Mouse (Mus musculus): ENCODE results near the gene Zan.

Zan gene

GRCm38 (mm10) chr5:137419841-137420240 is 57.0 kb downstream of the Zan start:
- in situ Hi-C loops (cut with MboI; ENCODE audit: low sequenced_read_pairs), result no loop called here

GRCm38 (mm10) chr5:137419105-137419504 is 57.8 kb downstream of the Zan start:
- in situ Hi-C loops (cut with MboI; ENCODE audit: low sequenced_read_pairs), result no loop called here

DNA sequence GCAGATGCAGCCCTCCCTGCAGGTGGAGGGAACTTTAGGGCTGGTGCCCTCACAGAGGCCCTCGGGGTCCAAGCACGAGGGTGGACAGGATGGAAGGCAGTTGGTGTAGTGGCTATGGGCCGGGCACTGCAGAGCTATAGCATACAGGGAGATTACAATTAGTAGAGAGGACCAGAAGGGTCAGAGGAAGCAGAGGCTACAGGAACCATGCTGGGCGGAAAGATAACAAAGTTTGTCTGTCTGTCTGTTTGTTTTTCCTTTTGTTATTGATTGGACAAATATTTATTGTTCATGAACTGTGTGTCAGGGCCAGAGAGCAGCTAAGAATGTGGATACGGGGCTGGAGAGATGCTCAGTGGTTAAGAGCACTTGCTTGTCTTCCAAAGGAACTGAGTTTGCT is 62.6 kb downstream of the Zan start:
- in situ Hi-C loops (cut with MboI; ENCODE audit: low sequenced_read_pairs), result no loop called here

DNA sequence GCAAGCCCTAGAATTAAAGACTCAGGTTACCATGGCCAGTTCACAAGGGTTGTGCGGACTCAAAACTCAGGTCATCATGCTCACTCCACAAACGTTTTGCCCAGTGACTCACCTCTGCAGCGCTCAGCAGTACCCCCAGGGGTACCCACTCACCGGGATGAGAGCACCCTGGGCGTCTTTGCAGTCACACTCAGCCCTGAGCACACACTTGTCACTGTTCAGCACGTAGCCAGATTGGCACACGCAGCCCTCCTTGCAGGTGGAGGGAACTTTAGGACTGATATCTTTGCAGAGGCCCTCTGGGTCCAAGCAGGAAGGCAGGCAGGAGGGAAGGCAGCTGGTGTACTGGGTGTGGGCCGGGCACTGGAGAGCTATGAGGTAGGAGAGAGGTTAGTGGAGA is 65.6 kb downstream of the Zan start:
- in situ Hi-C loops (cut with MboI; ENCODE audit: low sequenced_read_pairs), result no loop called here

GRCm38 (mm10) chr5:137410549-137410948 is 66.3 kb downstream of the Zan start:
- in situ Hi-C loops (cut with MboI; ENCODE audit: low sequenced_read_pairs), result no loop called here

DNA sequence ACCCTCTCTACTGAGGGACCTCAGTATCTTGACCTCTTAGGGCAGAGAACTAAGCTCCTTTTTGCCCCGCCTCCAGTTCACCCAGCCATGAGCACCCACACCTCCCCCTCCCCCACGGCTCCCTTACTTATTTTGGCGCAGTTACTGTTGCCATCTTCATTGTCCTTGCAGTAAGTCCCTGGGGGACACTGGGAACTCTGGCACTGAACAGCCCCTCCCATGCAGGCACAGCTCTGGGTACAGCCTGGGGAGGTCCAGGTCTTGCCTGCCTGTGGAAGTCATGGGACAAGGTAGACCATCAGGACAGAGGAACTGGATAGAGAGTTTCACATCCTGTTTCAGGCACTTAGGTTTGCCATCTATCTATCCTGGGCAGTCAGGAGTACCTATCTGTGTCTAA is 66.8 kb downstream of the Zan start:
- in situ Hi-C loops (cut with MboI; ENCODE audit: low sequenced_read_pairs), result no loop called here

DNA sequence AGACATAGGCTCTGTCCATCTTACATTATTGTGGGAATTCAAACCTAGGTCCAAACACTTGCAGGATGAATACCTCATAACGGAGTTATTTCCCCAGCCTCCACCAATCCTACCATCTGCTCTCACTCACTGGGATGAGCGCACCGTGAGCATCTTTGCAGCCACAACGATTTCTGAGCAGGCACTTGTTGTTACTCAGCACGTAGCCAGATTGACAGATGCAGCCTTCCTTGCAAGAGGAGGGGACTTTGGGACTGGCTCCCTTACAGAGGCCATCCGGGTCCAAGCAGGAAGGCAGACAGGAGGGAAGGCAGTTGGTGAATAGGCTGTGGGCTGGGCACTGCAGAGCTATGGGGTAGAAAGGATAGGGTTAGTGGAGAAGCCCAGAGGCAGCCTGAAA is 67.4 kb downstream of the Zan start:
- in situ Hi-C loops (cut with MboI; ENCODE audit: low sequenced_read_pairs), result no loop called here

DNA sequence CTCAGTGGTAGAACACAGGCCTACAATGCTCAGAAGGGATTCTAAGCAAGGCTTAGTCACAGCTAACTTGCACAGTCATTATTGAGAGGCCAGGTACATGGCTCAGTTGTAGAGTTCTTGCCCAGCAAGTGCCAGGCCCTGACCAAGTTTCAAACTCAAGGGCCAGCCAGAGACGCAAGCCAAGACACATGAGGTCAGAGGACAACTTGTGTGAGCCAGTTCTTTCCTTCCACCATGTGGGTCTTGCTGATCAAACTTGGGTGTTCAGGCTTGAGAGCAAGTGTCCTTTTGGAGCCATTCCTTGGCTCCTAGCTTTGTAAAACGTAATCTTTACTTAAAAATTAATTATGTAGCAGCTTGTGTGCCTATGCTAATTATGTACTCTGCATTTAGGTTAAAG is 72.8 kb downstream of the Zan start:
- in situ Hi-C loops (cut with MboI; ENCODE audit: low sequenced_read_pairs), result no loop called here

DNA sequence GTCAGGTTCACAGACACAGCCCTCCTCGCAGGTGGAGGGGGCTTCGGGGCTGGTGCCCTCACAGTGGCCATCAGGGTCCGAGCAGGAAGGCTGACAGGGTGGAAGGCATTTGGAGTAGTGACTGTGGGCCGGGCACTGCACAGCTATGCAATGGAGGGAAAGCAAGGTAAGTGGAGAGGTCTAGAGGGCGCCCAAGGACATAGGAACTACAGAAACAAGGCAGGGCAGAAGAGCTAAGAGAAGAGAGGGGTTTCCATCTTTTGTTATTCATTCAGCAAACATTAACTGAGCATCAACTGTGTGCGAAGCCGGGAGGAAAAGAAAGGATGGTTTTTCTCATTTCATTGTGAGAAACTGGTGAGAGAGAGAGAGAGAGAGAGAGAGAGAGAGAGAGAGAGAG is 82.4 kb downstream of the Zan start:
- in situ Hi-C loops (cut with MboI; ENCODE audit: low sequenced_read_pairs), result no loop called here

DNA sequence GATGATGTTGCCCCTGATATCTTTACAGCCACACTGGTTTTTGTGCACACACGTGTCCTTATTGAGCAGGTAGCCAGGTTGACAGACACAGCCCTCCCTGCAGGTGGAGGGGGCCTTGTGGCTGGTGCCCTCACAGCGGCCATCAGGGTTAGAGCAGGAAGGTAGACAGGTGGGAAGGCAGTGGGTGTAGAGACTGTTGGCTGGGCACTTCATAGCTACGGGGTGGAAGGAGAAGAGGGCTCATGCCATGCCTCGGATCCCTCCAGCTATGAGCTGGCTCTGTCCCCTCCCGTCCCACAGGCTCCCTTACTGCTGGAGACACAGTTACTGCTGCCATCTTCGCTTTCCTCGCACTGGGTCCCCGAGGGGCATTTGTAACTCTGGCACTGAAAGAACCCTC is 85.2 kb downstream of the Zan start:
- in situ Hi-C loops (cut with MboI; ENCODE audit: low sequenced_read_pairs), result no loop called here

GRCm38 (mm10) chr5:137386712-137387111 is 90.2 kb downstream of the Zan start:
- in situ Hi-C loops (cut with MboI; ENCODE audit: low sequenced_read_pairs), result no loop called here

- in situ Hi-C loops (cut with MboI; ENCODE audit: low sequenced_read_pairs), result no loop called here
These were observed 93.4 kb downstream of the Zan start for GRCm38 (mm10) chr5:137383441-137383840.

DNA sequence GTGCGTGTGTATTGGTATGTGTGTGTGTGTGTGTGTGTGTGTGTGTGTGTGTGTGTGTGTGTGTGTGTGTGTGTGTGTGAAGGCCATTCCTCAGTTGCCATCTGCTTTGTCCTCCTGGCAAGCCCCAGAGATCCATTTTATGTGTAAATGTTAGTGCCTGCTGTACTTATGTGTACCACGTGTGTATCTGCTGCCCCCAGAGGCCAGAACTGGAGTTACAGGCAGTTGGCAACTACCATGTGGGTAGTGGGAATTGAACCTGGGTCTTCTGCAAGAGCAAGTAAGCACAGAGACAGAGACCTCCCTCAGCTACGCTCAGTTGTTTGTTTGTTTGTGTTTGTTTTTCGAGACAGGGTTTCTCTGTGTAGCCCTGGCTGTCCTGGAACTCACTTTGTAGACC is 95.7 kb downstream of the Zan start:
- in situ Hi-C loops (cut with MboI; ENCODE audit: low sequenced_read_pairs), result no loop called here

- in situ Hi-C loops (cut with MboI; ENCODE audit: low sequenced_read_pairs), result no loop called here
These were observed 99.3 kb downstream of the Zan start for GRCm38 (mm10) chr5:137377603-137378002.

- in situ Hi-C loops (cut with MboI; ENCODE audit: low sequenced_read_pairs), result no loop called here
These were observed 99.7 kb downstream of the Zan start for GRCm38 (mm10) chr5:137377176-137377575.

DNA sequence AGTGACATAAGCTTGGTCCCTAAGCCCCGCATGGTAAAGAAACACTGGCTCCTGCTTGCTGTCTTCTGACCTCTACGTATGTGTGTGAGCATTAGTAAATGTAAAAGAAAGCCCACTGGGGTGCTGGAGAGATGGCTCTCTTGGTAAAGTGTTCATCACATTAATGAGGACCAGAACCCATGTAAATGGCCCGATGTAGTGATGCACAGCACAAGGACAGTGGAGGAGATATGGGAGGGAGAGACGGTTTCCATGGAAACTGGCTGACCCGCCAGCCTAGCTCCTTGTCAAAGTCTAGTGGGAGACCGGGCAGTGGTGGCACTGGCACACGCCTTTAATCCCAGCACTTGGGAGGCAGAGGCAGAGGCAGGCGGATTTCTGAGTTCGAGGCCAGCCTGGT is 100.1 kb downstream of the Zan start:
- in situ Hi-C loops (cut with MboI; ENCODE audit: low sequenced_read_pairs), result no loop called here

- in situ Hi-C loops (cut with MboI; ENCODE audit: low sequenced_read_pairs), result no loop called here
These were observed 100.7 kb downstream of the Zan start for GRCm38 (mm10) chr5:137376198-137376597.

GRCm38 (mm10) chr5:137375627-137376026 is 101.2 kb downstream of the Zan start:
- in situ Hi-C loops (cut with MboI; ENCODE audit: low sequenced_read_pairs), result no loop called here

DNA sequence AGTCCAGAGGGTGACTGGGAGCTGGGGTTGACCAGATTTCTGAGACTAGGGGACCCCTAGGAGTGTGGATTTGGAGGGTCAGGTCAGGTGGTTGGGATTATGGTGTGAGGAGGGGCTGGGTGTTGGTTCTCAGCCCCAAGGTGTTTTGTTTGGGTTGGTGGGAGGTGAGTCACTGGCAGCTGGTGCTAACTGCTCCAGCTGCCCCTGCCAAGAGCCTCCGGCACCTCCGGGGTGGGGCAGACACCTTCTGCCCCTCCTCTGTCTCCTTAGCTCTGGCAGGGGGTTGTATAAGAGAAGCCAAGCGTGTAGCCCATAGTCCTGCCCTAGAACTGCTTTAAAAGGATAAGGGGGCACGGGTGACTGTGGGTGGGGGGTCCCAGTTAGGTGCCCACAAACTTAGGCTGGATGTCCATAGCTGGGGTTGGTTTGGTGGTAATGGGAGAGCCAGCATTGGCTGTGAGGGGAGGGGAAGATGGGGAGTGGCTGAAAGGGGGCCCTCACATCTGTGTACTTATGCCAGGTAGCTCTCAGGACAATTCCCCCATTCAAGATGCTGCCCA is 102.3 kb downstream of the Zan start:
- in situ Hi-C loops (cut with MboI; ENCODE audit: low sequenced_read_pairs), result no loop called here

- in situ Hi-C loops (cut with MboI; ENCODE audit: low sequenced_read_pairs), result no loop called here
These were observed 103.4 kb downstream of the Zan start for GRCm38 (mm10) chr5:137373371-137373950.

DNA sequence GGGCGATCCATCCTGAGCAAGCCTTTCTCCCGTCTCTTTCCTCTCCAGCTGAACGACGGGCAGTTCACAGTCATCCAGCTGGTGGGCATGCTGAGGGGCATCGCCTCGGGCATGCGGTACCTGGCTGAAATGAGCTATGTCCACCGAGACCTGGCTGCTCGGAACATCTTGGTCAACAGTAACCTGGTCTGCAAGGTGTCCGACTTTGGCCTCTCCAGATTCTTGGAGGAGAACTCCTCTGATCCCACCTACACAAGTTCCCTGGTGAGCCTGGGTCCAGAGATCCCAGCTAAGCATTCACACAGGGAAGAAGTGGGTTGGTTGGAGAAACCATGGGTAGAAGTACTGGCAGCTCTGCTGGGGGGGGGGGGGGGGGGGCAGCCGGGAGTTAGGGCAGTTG is 107.2 kb downstream of the Zan start:
- in situ Hi-C loops (cut with MboI; ENCODE audit: low sequenced_read_pairs), result no loop called here

DNA sequence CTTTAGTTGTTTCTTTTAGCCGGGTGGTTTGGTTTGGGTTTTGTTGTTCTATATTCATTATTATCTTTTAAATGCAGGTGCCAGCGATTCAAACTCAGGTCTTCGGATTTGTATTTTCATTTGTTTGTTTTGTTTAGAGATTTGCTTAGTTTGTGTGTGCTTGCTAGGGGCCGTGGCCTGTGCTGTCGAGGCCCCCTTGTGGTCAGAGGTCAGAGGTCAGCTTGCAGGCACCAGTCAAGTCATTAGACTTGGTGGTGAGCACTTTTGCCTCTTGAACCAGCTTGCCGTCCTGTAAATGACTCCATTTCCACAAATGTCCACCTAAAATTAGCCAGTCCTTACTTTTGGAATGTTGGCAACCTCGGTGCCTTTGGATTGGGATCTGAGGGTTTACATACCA is 118.5 kb downstream of the Zan start:
- in situ Hi-C loops (cut with MboI; ENCODE audit: low sequenced_read_pairs), result no loop called here

DNA sequence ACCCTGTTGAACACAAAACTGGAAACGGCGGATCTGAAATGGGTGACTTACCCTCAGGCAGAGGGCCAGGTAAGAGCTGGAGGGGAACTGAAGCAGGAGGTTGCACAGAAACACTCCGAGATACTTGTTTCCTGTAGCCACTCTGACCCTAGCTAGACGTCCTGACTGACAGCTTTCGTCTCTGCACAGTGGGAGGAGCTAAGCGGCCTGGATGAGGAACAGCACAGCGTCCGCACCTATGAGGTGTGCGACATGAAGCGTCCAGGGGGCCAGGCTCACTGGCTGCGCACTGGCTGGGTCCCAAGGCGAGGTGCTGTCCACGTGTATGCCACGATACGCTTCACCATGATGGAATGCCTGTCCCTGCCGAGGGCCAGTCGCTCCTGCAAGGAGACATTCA is 122.8 kb downstream of the Zan start:
- in situ Hi-C loops (cut with MboI; ENCODE audit: low sequenced_read_pairs), result no loop called here
